In genomic region chr7:109957996-109958789, GRCm38 (mm10) we compare ENCODE assay signal across 8 mouse cellular contexts. TPM values are rescaled to one million over a fixed set of nuclear protein-coding genes. Genes with fewer than 3 reads are reported as not detected.
A peak's percentile ranks its signal among the peaks of the same experiment; 100 is the strongest.
DNase-seq lines count a peak whose midpoint lies in the region; ATAC-seq and TF ChIP-seq lines count a peak whose summit lies in the region.

No protein-coding gene starts in this region.

- peaks cover 4% of the 10 kb centered on the region for H3K79me2 ChIP-seq in heart, adult 2 months (replicated peaks; ENCODE audit: control insufficient read depth, insufficient read depth, low read length)

- ATAC-seq in heart, embryonic 16.5 days (replicated peaks; ENCODE audit: extremely low read depth, insufficient read depth, low FRiP score) = no peak
- ATAC-seq in liver, postnatal 0 days = no peak

- 23% methylated on average over 8 of the region's 8 CpGs for WGBS in heart, adult 2 months
- WGBS in heart, embryonic 16.5 days = 54% methylated on average over 8 of the region's 8 CpGs
- WGBS in liver, postnatal 0 days (ENCODE audit: insufficient replicate concordance) = 64% methylated on average over 8 of the region's 8 CpGs

- no peaks in the 10 kb centered on the region for H3K9me3 ChIP-seq in ES-E14 (ENCODE audit: control insufficient read depth, insufficient read depth, low read depth, low read length)
- no peaks in the 10 kb centered on the region for H3K9me3 ChIP-seq in heart, embryonic 16.5 days (replicated peaks; ENCODE audit: control insufficient read depth, low read length)
- H3K9me3 ChIP-seq in liver, postnatal 0 days (ENCODE audit: low read length) = no peaks in the 10 kb centered on the region

- H3K27me3 ChIP-seq in heart, adult 2 months (ENCODE audit: control insufficient read depth, insufficient read depth, low read length) = no peaks in the 10 kb centered on the region
- H3K27me3 ChIP-seq in heart, embryonic 16.5 days (ENCODE audit: control insufficient read depth, insufficient read depth, low read length) = no peaks in the 10 kb centered on the region
- H3K27me3 ChIP-seq in liver, postnatal 0 days (ENCODE audit: insufficient read depth, low read length) = no peaks in the 10 kb centered on the region

- peak overlapping the region; percentile 84 for H3K4me2 ChIP-seq in heart, embryonic 16.5 days (ENCODE audit: low read depth, low read length)
- peak overlapping the region; percentile 85 for H3K4me2 ChIP-seq in liver, postnatal 0 days (ENCODE audit: low read depth, low read length)

- DNase-seq in heart, adult 2 months = no peak
- DNase-seq in heart, postnatal 25 days (ENCODE audit: low spot score) = no peak
- no peak for DNase-seq in ES-E14 (ENCODE audit: low read depth, low spot score)
- no peak for DNase-seq in liver, postnatal 0 days
- DNase-seq in ovary, adult 18-20 months (ENCODE audit: low spot score) = no peak
- no peak for DNase-seq in adrenal gland, postnatal 14 days
- DNase-seq in cerebellum, postnatal 14 days = no peak

- TF ChIP-seq EP300 in heart, adult 2 months (IDR thresholded peaks at IDR 0.05; ENCODE audit: insufficient read depth, low read depth, low read length) = no peak
- no peak for TF ChIP-seq EP300 in liver, postnatal 0 days (IDR thresholded peaks at IDR 0.05; ENCODE audit: low read depth)

- no peak for TF ChIP-seq CTCF in heart, adult 2 months (IDR thresholded peaks at IDR 0.05)
- TF ChIP-seq CTCF in liver, postnatal 0 days (IDR thresholded peaks at IDR 0.05; ENCODE audit: low read depth) = no peak

- peaks cover 31% of the 10 kb centered on the region for H3K36me3 ChIP-seq in heart, adult 2 months (ENCODE audit: control insufficient read depth, insufficient read depth, low read length)
- H3K36me3 ChIP-seq in ES-E14 (ENCODE audit: control insufficient read depth, insufficient read depth, low read length, poor library complexity, severe bottlenecking) = no peaks in the 10 kb centered on the region
- H3K36me3 ChIP-seq in heart, embryonic 16.5 days (ENCODE audit: control insufficient read depth, insufficient read depth) = no peaks in the 10 kb centered on the region
- no peaks in the 10 kb centered on the region for H3K36me3 ChIP-seq in liver, postnatal 0 days (replicated peaks; ENCODE audit: insufficient read depth, low read length)

- H3K4me3 ChIP-seq in heart, adult 2 months = peak overlapping the region; percentile 69
- no peak overlapping the region for H3K4me3 ChIP-seq in ES-E14 (ENCODE audit: insufficient read depth in 1 of 2, low read depth in 1 of 2, low read length in 2 of 2, poor library complexity in 1 of 2, severe bottlenecking in 1 of 2)
- H3K4me3 ChIP-seq in heart, embryonic 16.5 days (ENCODE audit: low read length) = peak overlapping the region; percentile 79
- H3K4me3 ChIP-seq in liver, postnatal 0 days (ENCODE audit: low read depth, low read length) = peak overlapping the region; percentile 82

- H3K9ac ChIP-seq in heart, adult 2 months (ENCODE audit: low read depth, low read length) = peak overlapping the region; percentile 52
- no peak overlapping the region for H3K9ac ChIP-seq in ES-E14 (ENCODE audit: insufficient read depth, low read depth, low read length, poor library complexity, severe bottlenecking)
- H3K9ac ChIP-seq in heart, embryonic 16.5 days (ENCODE audit: low read length) = peak overlapping the region; percentile 95
- 0 out of 2 replicates have a peak overlapping the region, but pooled peaks have one; percentile 94 for H3K9ac ChIP-seq in liver, postnatal 0 days (replicated peaks)

- peak overlapping the region; percentile 96 for H3K27ac ChIP-seq in heart, adult 2 months
- no peak overlapping the region for H3K27ac ChIP-seq in ES-E14 (ENCODE audit: insufficient read depth, low read depth, low read length, poor library complexity, severe bottlenecking)
- peak overlapping the region; percentile 96 for H3K27ac ChIP-seq in heart, embryonic 16.5 days (ENCODE audit: low read length)
- 0 out of 2 replicates have a peak overlapping the region, but pooled peaks have one; percentile 93 for H3K27ac ChIP-seq in liver, postnatal 0 days (ENCODE audit: low read depth)

- in situ Hi-C loops in ES-E14 (cut with MboI; ENCODE audit: low sequenced_read_pairs in 2 of 2, unreplicated experiment in 2 of 2) = no loop called here

- intact Hi-C loops in heart, adult 2 months (cut with DNase I) = no loop called here
- intact Hi-C loops in heart, postnatal 25 days (cut with DNase I) = no loop called here

- no peak for TF ChIP-seq POLR2A in heart, adult 2 months (IDR thresholded peaks at IDR 0.05; ENCODE audit: insufficient read depth, low read depth, low read length)

- peaks cover 19% of the 10 kb centered on the region for H3K4me1 ChIP-seq in heart, adult 2 months (ENCODE audit: control insufficient read depth, insufficient read depth, low read length)
- 0 out of 4 replicates have a peak, but pooled peaks cover 0 to 2% of the 10 kb centered on the region in 2 experiments for H3K4me1 ChIP-seq in ES-E14 (ENCODE audit: control insufficient read depth in 2 of 2, insufficient read depth in 2 of 2, low read length in 2 of 2, poor library complexity in 1 of 2)
- peaks cover 37% of the 10 kb centered on the region for H3K4me1 ChIP-seq in heart, embryonic 16.5 days (ENCODE audit: control insufficient read depth, insufficient read depth, low read length)
- peaks cover 36% of the 10 kb centered on the region for H3K4me1 ChIP-seq in liver, postnatal 0 days (ENCODE audit: insufficient read depth)

TF ChIP-seq in ES-E14, 5 proteins besides CTCF, POLR2A, EP300 and RAD21:
- no peak for TF ChIP-seq MAFK (IDR thresholded peaks at IDR 0.05; ENCODE audit: insufficient read depth, low read depth, low read length)
- TF ChIP-seq ZNF384 (IDR thresholded peaks at IDR 0.05; ENCODE audit: low read depth, low read length) = peak; percentile 57; the same call in 1 of the 2 replicates
- no peak for TF ChIP-seq HCFC1 (IDR thresholded peaks at IDR 0.05; ENCODE audit: borderline replicate concordance, insufficient read depth, low read length)

RNA-seq across cellular contexts. Expression of gene Dennd5a, which starts 2.1 kb away (rescaled TPM):
- total RNA-seq in heart, adult 2 months (2021) = 100 to 1,000 TPM; 106 to 136 TPM
- 106 and 165 TPM in 2 replicates for polyA plus RNA-seq in heart, adult 2 months (2012; rRNA removed)
- total RNA-seq in heart, postnatal 25 days (2021) = 100 to 1,000 TPM; 144 to 148 TPM
- 27.1 and 28.8 TPM in 2 replicates for total RNA-seq in ES-E14 (2012; rRNA removed)
- polyA plus RNA-seq in heart, embryonic 16.5 days (2015; fragmentation: Nextera tagmentation; extraction: Ambion mirVana) = 33.6 and 38.8 TPM in 2 replicates
- 8.0 and 8.9 TPM in 2 replicates for polyA plus RNA-seq in liver, postnatal 0 days (2015; fragmentation: Nextera tagmentation; extraction: Ambion mirVana)
- 128 and 133 TPM in 2 replicates for total RNA-seq in adrenal gland, postnatal 14 days (2021)

RNA-seq across cellular contexts. Expression of gene Tmem41b, which starts 28.5 kb away (rescaled TPM):
- total RNA-seq in heart, adult 2 months (2021) = 10 to 100 TPM; 51.1 to 55.6 TPM
- 22.2 and 40.3 TPM in 2 replicates for polyA plus RNA-seq in heart, adult 2 months (2012; rRNA removed)
- 10 to 100 TPM; 45.8 to 56.8 TPM for total RNA-seq in heart, postnatal 25 days (2021)
- 154 and 161 TPM in 2 replicates for total RNA-seq in ES-E14 (2012; rRNA removed)
- polyA plus RNA-seq in heart, embryonic 16.5 days (2015; fragmentation: Nextera tagmentation; extraction: Ambion mirVana) = 44.0 and 50.6 TPM in 2 replicates
- polyA plus RNA-seq in liver, postnatal 0 days (2015; fragmentation: Nextera tagmentation; extraction: Ambion mirVana) = 26.9 and 27.7 TPM in 2 replicates
- 37.5 and 46.1 TPM in 2 replicates for total RNA-seq in adrenal gland, postnatal 14 days (2021)

RNA-seq across cellular contexts. Expression of gene Ipo7, which starts 59.9 kb away (rescaled TPM):
- 10 to 100 TPM; 85.0 to 99.4 TPM for total RNA-seq in heart, adult 2 months (2021)
- polyA plus RNA-seq in heart, adult 2 months (2012; rRNA removed) = 19.7 and 41.8 TPM in 2 replicates
- 100 to 1,000 TPM in 1 of 2 experiments, 10 to 100 TPM in 1; 98.6 to 101 TPM for total RNA-seq in heart, postnatal 25 days (2021)
- 145 and 161 TPM in 2 replicates for total RNA-seq in ES-E14 (2012; rRNA removed)
- polyA plus RNA-seq in heart, embryonic 16.5 days (2015; fragmentation: Nextera tagmentation; extraction: Ambion mirVana) = 41.2 and 41.7 TPM in 2 replicates
- 10.7 and 11.9 TPM in 2 replicates for polyA plus RNA-seq in liver, postnatal 0 days (2015; fragmentation: Nextera tagmentation; extraction: Ambion mirVana)
- 95.0 and 96.7 TPM in 2 replicates for total RNA-seq in adrenal gland, postnatal 14 days (2021)

Comparison
In these comparisons a context has a peak if more than half of its experiments do, and no peak if none do; other contexts are left out.
1. H3K4me3 ChIP-seq: peak in heart, adult 2 months (single experiment), heart, embryonic 16.5 days (single experiment) and liver, postnatal 0 days (single experiment); none in ES-E14 (0 of 2).